Mouse (Mus musculus) ES-CJ7 (cell line): Measurements from ENCODE around the gene Epb41l5.

Experiments used
- DNase-seq: peaks from one replicate; pipeline ENCODE4 v3.0.0; 2011; ENCODE audit warnings: low read depth, low spot score

Epb41l5 gene

GRCm38 (mm10) chr1:119596954-119597480 lies 51.8 kb downstream of the Epb41l5 start:
- DNase-seq = no peak

GRCm38 (mm10) chr1:119590041-119590440 lies 58.8 kb downstream of the Epb41l5 start:
- no peak for DNase-seq

- DNase-seq = no peak
Observed at GRCm38 (mm10) chr1:119584974-119585373, 63.8 kb downstream of the Epb41l5 start.

- no peak for DNase-seq
Observed at GRCm38 (mm10) chr1:119570134-119570533, 78.7 kb downstream of the Epb41l5 start.

- DNase-seq = no peak
Observed at GRCm38 (mm10) chr1:119565531-119565930, 83.3 kb downstream of the Epb41l5 start.

- no peak for DNase-seq
Observed at GRCm38 (mm10) chr1:119557641-119558395, 91.0 kb downstream of the Epb41l5 start.

GRCm38 (mm10) chr1:119555651-119556050 lies 93.1 kb downstream of the Epb41l5 start:
- DNase-seq = no peak

- DNase-seq = no peak
Observed at GRCm38 (mm10) chr1:119551651-119552050, 97.1 kb downstream of the Epb41l5 start.

GRCm38 (mm10) chr1:119550064-119550463 lies 98.7 kb downstream of the Epb41l5 start:
- no peak for DNase-seq

GRCm38 (mm10) chr1:119549327-119549689 lies 99.5 kb downstream of the Epb41l5 start:
- no peak for DNase-seq

GRCm38 (mm10) chr1:119548668-119549326 lies 100.0 kb downstream of the Epb41l5 start:
- peak; percentile 90 for DNase-seq

GRCm38 (mm10) chr1:119546490-119546889 lies 102.3 kb downstream of the Epb41l5 start:
- no peak for DNase-seq

GRCm38 (mm10) chr1:119545671-119546070 lies 103.1 kb downstream of the Epb41l5 start:
- no peak for DNase-seq

- DNase-seq = no peak
Observed at GRCm38 (mm10) chr1:119545164-119545563, 103.6 kb downstream of the Epb41l5 start.

- DNase-seq = no peak
Observed at GRCm38 (mm10) chr1:119544611-119545155, 104.1 kb downstream of the Epb41l5 start.

- DNase-seq = no peak
Observed at GRCm38 (mm10) chr1:119543316-119543715, 105.5 kb downstream of the Epb41l5 start.

GRCm38 (mm10) chr1:119541570-119541969 lies 107.2 kb downstream of the Epb41l5 start:
- no peak for DNase-seq

- DNase-seq = no peak
Observed at GRCm38 (mm10) chr1:119540836-119541557, 107.8 kb downstream of the Epb41l5 start.

- no peak for DNase-seq
Observed at GRCm38 (mm10) chr1:119539252-119539651, 109.5 kb downstream of the Epb41l5 start.

- peak; percentile 48 for DNase-seq
Observed at GRCm38 (mm10) chr1:119537651-119538050, 111.1 kb downstream of the Epb41l5 start.

- DNase-seq = no peak
Observed at GRCm38 (mm10) chr1:119536122-119536521, 112.7 kb downstream of the Epb41l5 start.

- no peak for DNase-seq
Observed at GRCm38 (mm10) chr1:119534341-119534740, 114.5 kb downstream of the Epb41l5 start.
